Mouse (Mus musculus): Measurements from ENCODE around the gene Sigirr. TPM values are rescaled to one million over a fixed set of nuclear protein-coding genes. Genes with fewer than 3 reads are reported as not detected.

Sigirr gene
- polyA plus RNA-seq, 1 experiment from 2014 or later: 3.5 TPM

GRCm38 (mm10) chr7:141096649-141097056, 3.7 kb downstream of the Sigirr start:
- Histone ChIP-seq H3K27ac (replicated peaks) (no peak overlapping the region), H3K36me3 (no peaks in the 10 kb centered on the region), H3K9me3 (no peaks in the 10 kb centered on the region), H3K4me3 (peak overlapping the region; percentile 8; the same call in 1 of the 2 replicates), H3K4me1 (peaks cover 27% of the 10 kb centered on the region), H3K4me2 (peak overlapping the region; percentile 37), H3K9ac (0 out of 2 replicates have a peak overlapping the region, but pooled peaks have one; percentile 17), H3K27me3 (replicated peaks) (peaks cover 74% of the 10 kb centered on the region)
- no peak for ATAC-seq (ENCODE audit: extremely low read depth, insufficient number of reproducible peaks, low FRiP score, low TSS enrichment)
- 22% methylated on average over 6 of the region's 6 CpGs for WGBS

GRCm38 (mm10) chr7:141096021-141096420, 4.4 kb downstream of the Sigirr start:
- no peak overlapping the region for H3K27ac ChIP-seq (replicated peaks)
- H3K4me1 ChIP-seq: peaks cover 27% of the 10 kb centered on the region
- H3K27me3 ChIP-seq (replicated peaks): peaks cover 74% of the 10 kb centered on the region
- H3K9ac ChIP-seq: no peak overlapping the region
- H3K9me3 ChIP-seq: no peaks in the 10 kb centered on the region
- H3K4me2 ChIP-seq: peak overlapping the region; percentile 37
- 0 out of 2 replicates have a peak overlapping the region, but pooled peaks have one; percentile 8 for H3K4me3 ChIP-seq
- no peaks in the 10 kb centered on the region for H3K36me3 ChIP-seq
- 73% methylated on average over 6 of the region's 6 CpGs for WGBS
- ATAC-seq (ENCODE audit: extremely low read depth, insufficient number of reproducible peaks, low FRiP score, low TSS enrichment): no peak

- H3K36me3 ChIP-seq: no peaks in the 10 kb centered on the region
- no peak for ATAC-seq (ENCODE audit: extremely low read depth, insufficient number of reproducible peaks, low FRiP score, low TSS enrichment)
- H3K27me3 ChIP-seq (replicated peaks): peaks cover 74% of the 10 kb centered on the region
- H3K4me3 ChIP-seq: no peak overlapping the region
- no peak overlapping the region for H3K9ac ChIP-seq
- H3K4me2 ChIP-seq: no peak overlapping the region
- no peak overlapping the region for H3K27ac ChIP-seq (replicated peaks)
- H3K4me1 ChIP-seq: peaks cover 19% of the 10 kb centered on the region
- 66% methylated on average over 15 of the region's 15 CpGs for WGBS
- H3K9me3 ChIP-seq: no peaks in the 10 kb centered on the region
These were observed 5.7 kb downstream of the Sigirr start for GRCm38 (mm10) chr7:141094487-141095205.

GRCm38 (mm10) chr7:141093950-141094349, 6.4 kb downstream of the Sigirr start:
- WGBS: 75% methylated on average over 6 of the region's 6 CpGs
- Histone ChIP-seq H3K4me3 (no peak overlapping the region), H3K4me2 (no peak overlapping the region), H3K9ac (no peak overlapping the region), H3K27me3 (replicated peaks) (peaks cover 74% of the 10 kb centered on the region), H3K9me3 (no peaks in the 10 kb centered on the region), H3K4me1 (peaks cover 15% of the 10 kb centered on the region), H3K27ac (replicated peaks) (no peak overlapping the region), H3K36me3 (no peaks in the 10 kb centered on the region)
- no peak for ATAC-seq (ENCODE audit: extremely low read depth, insufficient number of reproducible peaks, low FRiP score, low TSS enrichment)

GRCm38 (mm10) chr7:141092051-141092735, 8.2 kb downstream of the Sigirr start:
- peak overlapping the region; percentile 65 for H3K4me2 ChIP-seq
- WGBS: 5% methylated on average over 37 of the region's 37 CpGs
- H3K4me3 ChIP-seq: peak overlapping the region; percentile 28
- no peak overlapping the region for H3K27ac ChIP-seq (replicated peaks)
- H3K9ac ChIP-seq: peak overlapping the region; percentile 61
- peak; percentile 82 for ATAC-seq (ENCODE audit: extremely low read depth, insufficient number of reproducible peaks, low FRiP score, low TSS enrichment)
- peaks cover 22% of the 10 kb centered on the region for H3K4me1 ChIP-seq
- H3K9me3 ChIP-seq: no peaks in the 10 kb centered on the region
- H3K36me3 ChIP-seq: no peaks in the 10 kb centered on the region
- peaks cover 74% of the 10 kb centered on the region for H3K27me3 ChIP-seq (replicated peaks)

GRCm38 (mm10) chr7:141090228-141090627, 10.1 kb downstream of the Sigirr start:
- H3K4me3 ChIP-seq: no peak overlapping the region
- H3K27me3 ChIP-seq (replicated peaks): peaks cover 77% of the 10 kb centered on the region
- 60% methylated on average over 8 of the region's 8 CpGs for WGBS
- ATAC-seq (ENCODE audit: extremely low read depth, insufficient number of reproducible peaks, low FRiP score, low TSS enrichment): no peak
- no peak overlapping the region for H3K27ac ChIP-seq (replicated peaks)
- H3K4me1 ChIP-seq: peaks cover 15% of the 10 kb centered on the region
- H3K36me3 ChIP-seq: no peaks in the 10 kb centered on the region
- H3K9me3 ChIP-seq: no peaks in the 10 kb centered on the region
- H3K4me2 ChIP-seq: no peak overlapping the region
- H3K9ac ChIP-seq: no peak overlapping the region

- H3K9ac ChIP-seq: 0 out of 2 replicates have a peak overlapping the region, but pooled peaks have one; percentile 19
- H3K4me1 ChIP-seq: peaks cover 15% of the 10 kb centered on the region
- peaks cover 69% of the 10 kb centered on the region for H3K27me3 ChIP-seq (replicated peaks)
- H3K4me2 ChIP-seq: peak overlapping the region; percentile 51
- WGBS: 7% methylated on average over 18 of the region's 18 CpGs
- no peak for ATAC-seq (ENCODE audit: extremely low read depth, insufficient number of reproducible peaks, low FRiP score, low TSS enrichment)
- peak overlapping the region; percentile 26 for H3K4me3 ChIP-seq
- H3K36me3 ChIP-seq: no peaks in the 10 kb centered on the region
- H3K27ac ChIP-seq (replicated peaks): no peak overlapping the region
- no peaks in the 10 kb centered on the region for H3K9me3 ChIP-seq
These were observed 11.9 kb downstream of the Sigirr start for GRCm38 (mm10) chr7:141088473-141088872.

- Histone ChIP-seq H3K9ac (no peak overlapping the region), H3K27me3 (replicated peaks) (peaks cover 69% of the 10 kb centered on the region), H3K4me2 (no peak overlapping the region), H3K36me3 (no peaks in the 10 kb centered on the region), H3K9me3 (no peaks in the 10 kb centered on the region), H3K4me1 (peaks cover 15% of the 10 kb centered on the region), H3K4me3 (no peak overlapping the region), H3K27ac (replicated peaks) (no peak overlapping the region)
- ATAC-seq (ENCODE audit: extremely low read depth, insufficient number of reproducible peaks, low FRiP score, low TSS enrichment): no peak
- WGBS: 21% methylated on average over 8 of the region's 8 CpGs
These were observed 12.5 kb downstream of the Sigirr start for GRCm38 (mm10) chr7:141087894-141088293.

GRCm38 (mm10) chr7:141079481-141080449, 20.6 kb downstream of the Sigirr start:
- Histone ChIP-seq H3K9ac (0 out of 2 replicates have a peak overlapping the region, but pooled peaks have one; percentile 3), H3K27me3 (replicated peaks) (peaks cover 85% of the 10 kb centered on the region), H3K36me3 (no peaks in the 10 kb centered on the region), H3K4me1 (no peaks in the 10 kb centered on the region), H3K9me3 (no peaks in the 10 kb centered on the region), H3K4me2 (no peak overlapping the region), H3K27ac (replicated peaks) (no peak overlapping the region), H3K4me3 (no peak overlapping the region)
- ATAC-seq (ENCODE audit: extremely low read depth, insufficient number of reproducible peaks, low FRiP score, low TSS enrichment): no peak
- 20% methylated on average over 34 of the region's 34 CpGs for WGBS

- ATAC-seq (ENCODE audit: extremely low read depth, insufficient number of reproducible peaks, low FRiP score, low TSS enrichment): no peak
- no peaks in the 10 kb centered on the region for H3K9me3 ChIP-seq
- H3K27ac ChIP-seq (replicated peaks): no peak overlapping the region
- no peak overlapping the region for H3K4me2 ChIP-seq
- H3K4me1 ChIP-seq: no peaks in the 10 kb centered on the region
- 79% methylated on average over 4 of the region's 4 CpGs for WGBS
- H3K27me3 ChIP-seq (replicated peaks): peaks cover 90% of the 10 kb centered on the region
- H3K36me3 ChIP-seq: no peaks in the 10 kb centered on the region
- H3K9ac ChIP-seq: no peak overlapping the region
- H3K4me3 ChIP-seq: no peak overlapping the region
These were observed 21.5 kb downstream of the Sigirr start for GRCm38 (mm10) chr7:141078876-141079275.

- no peak within 1 kb of the TSS for H3K4me2 ChIP-seq
- WGBS: 85% methylated on average over 15 of the region's 15 CpGs
These were observed 22.5 kb downstream of the Sigirr start, which contains the start of gene Pkp3 for GRCm38 (mm10) chr7:141077841-141078240. TSS of gene Pkp3 (plus strand) at chr7:141078218.

More at GRCm38 (mm10) chr7:141077841-141078240, 22.5 kb downstream of the Sigirr start, which contains the start of gene Pkp3:
- Histone ChIP-seq H3K9me3 (no peaks in the 10 kb centered on the region), H3K4me3 (no peak within 1 kb of the TSS), H3K27ac (replicated peaks) (no peak within 1 kb of the TSS), H3K27me3 (replicated peaks) (peaks cover 94% of the 10 kb centered on the region), H3K36me3 (no peaks in the 10 kb centered on the region), H3K9ac (no peak within 1 kb of the TSS), H3K4me1 (no peaks in the 10 kb centered on the region)
- no peak for ATAC-seq (ENCODE audit: extremely low read depth, insufficient number of reproducible peaks, low FRiP score, low TSS enrichment)

Measured in heart, embryonic 13.5 days (tissue).